Mouse (Mus musculus) midbrain, embryonic 10.5 days (tissue): ENCODE measurements around the gene Ntrk1. TPM values are rescaled to one million over a fixed set of nuclear protein-coding genes. Genes with fewer than 3 reads are reported as not detected.

Experiments used
- DNase-seq: peaks from one replicate; pipeline ENCODE4 v3.0.0-alpha.2; 2017; ENCODE audit warnings: low spot score
- H3K27ac ChIP-seq: fragments of 300-500 bp; sonication (generic); replicated peaks from 2 replicates; pipeline ENCODE4 v1.5.1; 2016; ENCODE audit warnings: mild to moderate bottlenecking
- H3K27me3 ChIP-seq: fragments of 300-500 bp; sonication (generic); 2 replicates; pipeline ENCODE4 v1.6.1; 2016; ENCODE audit warnings: low read depth, mild to moderate bottlenecking; ENCODE audit not compliant: poor library complexity, severe bottlenecking
- H3K36me3 ChIP-seq: fragments of 300-500 bp; sonication (generic); 2 replicates; pipeline ENCODE4 v1.6.1; 2016; ENCODE audit warnings: mild to moderate bottlenecking, moderate library complexity
- H3K4me1 ChIP-seq: fragments of 300-500 bp; sonication (generic); 2 replicates; pipeline ENCODE4 v1.6.1; 2016
- H3K4me3 ChIP-seq: fragments of 300-500 bp; sonication (generic); 2 replicates; pipeline ENCODE4 v1.5.1; 2016; ENCODE audit warnings: mild to moderate bottlenecking, moderate library complexity
- H3K9me3 ChIP-seq: fragments of 300-500 bp; sonication (generic); replicated peaks from 2 replicates; pipeline ENCODE4 v1.6.1; 2016; ENCODE audit warnings: mild to moderate bottlenecking
- WGBS: fragments of 180-500 bp; shearing (Covaris S2); methylation state at CpG from one replicate; pipeline ENCODE4 v1.1.7; 2016; 5-methylcytosine and 5-hydroxymethylcytosine counted together
- polyA plus RNA-seq: library from polyadenylated mRNA; unstranded; fragments of >200 nt; fragmentation: Nextera tagmentation; extraction: Ambion mirVana; gene quantifications from 2 replicates; pipeline ENCODE4 v1.2.1, GENCODE M21; 2016

Gene Ntrk1
- polyA plus RNA-seq, 1 experiment from 2014 or later = 4.9 TPM

GRCm38 (mm10) chr3:87779086-87779485 lies 15.9 kb downstream of the Ntrk1 start:
- 52% methylated on average over 2 of the region's 2 CpGs for WGBS
- peaks cover 58% of the 10 kb centered on the region for H3K27me3 ChIP-seq
- peak overlapping the region; percentile 49 for H3K27ac ChIP-seq

GRCm38 (mm10) chr3:87778283-87778682 lies 16.7 kb downstream of the Ntrk1 start:
- DNase-seq = no peak
- Histone ChIP-seq H3K27ac (no peak overlapping the region; the same call in 1 of the 2 replicates), H3K4me1 (peaks cover 36% of the 10 kb centered on the region), H3K9me3 (no peaks in the 10 kb centered on the region), H3K27me3 (peaks cover 58% of the 10 kb centered on the region), H3K4me3 (no peak overlapping the region), H3K36me3 (no peaks in the 10 kb centered on the region)
- WGBS = 63% methylated on average over 23 of the region's 23 CpGs

More at GRCm38 (mm10) chr3:87779086-87779485, 15.9 kb downstream of the Ntrk1 start:
- no peak overlapping the region for H3K4me3 ChIP-seq
- H3K4me1 ChIP-seq = peaks cover 41% of the 10 kb centered on the region
- no peaks in the 10 kb centered on the region for H3K36me3 ChIP-seq
- no peaks in the 10 kb centered on the region for H3K9me3 ChIP-seq
- no peak for DNase-seq

- H3K9me3 ChIP-seq = no peaks in the 10 kb centered on the region
- 52% methylated on average over 6 of the region's 6 CpGs for WGBS
- no peaks in the 10 kb centered on the region for H3K36me3 ChIP-seq
- H3K27me3 ChIP-seq = peaks cover 71% of the 10 kb centered on the region
- peaks cover 19% of the 10 kb centered on the region for H3K4me1 ChIP-seq
- H3K27ac ChIP-seq = no peak overlapping the region
- DNase-seq = no peak
- H3K4me3 ChIP-seq = no peak overlapping the region
Observed at GRCm38 (mm10) chr3:87771088-87771487, 23.9 kb downstream of the Ntrk1 start.

- Histone ChIP-seq H3K4me1 (peaks cover 17% of the 10 kb centered on the region), H3K27ac (no peak overlapping the region), H3K4me3 (no peak overlapping the region), H3K27me3 (peaks cover 71% of the 10 kb centered on the region), H3K36me3 (no peaks in the 10 kb centered on the region), H3K9me3 (no peaks in the 10 kb centered on the region)
- WGBS = 1% methylated on average over 4 of the region's 4 CpGs
- peak; percentile 48 for DNase-seq
Observed at GRCm38 (mm10) chr3:87770280-87770679, 24.7 kb downstream of the Ntrk1 start.

GRCm38 (mm10) chr3:87769506-87769905 lies 25.5 kb downstream of the Ntrk1 start:
- no peak for DNase-seq
- WGBS = 83% methylated on average over 8 of the region's 8 CpGs
- no peak overlapping the region for H3K27ac ChIP-seq

GRCm38 (mm10) chr3:87768844-87769243 lies 26.1 kb downstream of the Ntrk1 start:
- peak overlapping the region; percentile 50 for H3K4me3 ChIP-seq
- H3K27ac ChIP-seq = peak overlapping the region; percentile 52; the same call in 1 of the 2 replicates
- peak; percentile 81 for DNase-seq
- WGBS = 4% methylated on average over 37 of the region's 37 CpGs
- H3K9me3 ChIP-seq = no peaks in the 10 kb centered on the region
- H3K36me3 ChIP-seq = no peaks in the 10 kb centered on the region
- H3K27me3 ChIP-seq = peaks cover 83% of the 10 kb centered on the region
- peaks cover 32% of the 10 kb centered on the region for H3K4me1 ChIP-seq

More at GRCm38 (mm10) chr3:87769506-87769905, 25.5 kb downstream of the Ntrk1 start:
- Histone ChIP-seq H3K4me3 (no peak overlapping the region), H3K9me3 (no peaks in the 10 kb centered on the region), H3K4me1 (peaks cover 25% of the 10 kb centered on the region), H3K36me3 (no peaks in the 10 kb centered on the region), H3K27me3 (peaks cover 76% of the 10 kb centered on the region)

GRCm38 (mm10) chr3:87768431-87768830 lies 26.5 kb downstream of the Ntrk1 start:
- Histone ChIP-seq H3K9me3 (no peaks in the 10 kb centered on the region), H3K4me3 (peak overlapping the region; percentile 50), H3K36me3 (no peaks in the 10 kb centered on the region), H3K27ac (peak overlapping the region; percentile 52; the same call in 1 of the 2 replicates), H3K27me3 (peaks cover 85% of the 10 kb centered on the region), H3K4me1 (peaks cover 36% of the 10 kb centered on the region)
- no peak for DNase-seq
- WGBS = 55% methylated on average over 6 of the region's 6 CpGs

GRCm38 (mm10) chr3:87767764-87768163 lies 27.2 kb downstream of the Ntrk1 start:
- H3K36me3 ChIP-seq = no peaks in the 10 kb centered on the region
- H3K27ac ChIP-seq = no peak overlapping the region
- H3K4me1 ChIP-seq = peaks cover 38% of the 10 kb centered on the region
- 61% methylated on average over 8 of the region's 8 CpGs for WGBS
- DNase-seq = no peak
- peaks cover 92% of the 10 kb centered on the region for H3K27me3 ChIP-seq
- peak overlapping the region; percentile 50; the same call in 1 of the 2 replicates for H3K4me3 ChIP-seq
- H3K9me3 ChIP-seq = no peaks in the 10 kb centered on the region

- Histone ChIP-seq H3K27ac (no peak overlapping the region), H3K4me1 (peaks cover 40% of the 10 kb centered on the region), H3K9me3 (no peaks in the 10 kb centered on the region), H3K4me3 (no peak overlapping the region), H3K27me3 (peaks cover 87% of the 10 kb centered on the region), H3K36me3 (no peaks in the 10 kb centered on the region)
- DNase-seq = no peak
- 76% methylated on average over 3 of the region's 3 CpGs for WGBS
Observed at GRCm38 (mm10) chr3:87766284-87766667, 28.7 kb downstream of the Ntrk1 start.

- Histone ChIP-seq H3K36me3 (no peaks in the 10 kb centered on the region), H3K27me3 (peaks cover 83% of the 10 kb centered on the region), H3K4me1 (peaks cover 42% of the 10 kb centered on the region), H3K4me3 (no peak overlapping the region), H3K27ac (0 out of 2 replicates have a peak overlapping the region, but pooled peaks have one; percentile 18), H3K9me3 (no peaks in the 10 kb centered on the region)
- WGBS = 79% methylated on average over 5 of the region's 5 CpGs
- DNase-seq = no peak
Observed at GRCm38 (mm10) chr3:87765631-87766283, 29.2 kb downstream of the Ntrk1 start.

GRCm38 (mm10) chr3:87765091-87765490 lies 29.9 kb downstream of the Ntrk1 start:
- Histone ChIP-seq H3K4me1 (peaks cover 42% of the 10 kb centered on the region), H3K9me3 (no peaks in the 10 kb centered on the region), H3K4me3 (no peak overlapping the region), H3K27ac (no peak overlapping the region), H3K36me3 (no peaks in the 10 kb centered on the region), H3K27me3 (peaks cover 80% of the 10 kb centered on the region)
- peak; percentile 49 for DNase-seq
- WGBS = 16% methylated on average over 10 of the region's 10 CpGs

GRCm38 (mm10) chr3:87764506-87764905 lies 30.5 kb downstream of the Ntrk1 start:
- H3K4me3 ChIP-seq = no peak overlapping the region

GRCm38 (mm10) chr3:87763683-87764289 lies 31.2 kb downstream of the Ntrk1 start:
- no peaks in the 10 kb centered on the region for H3K36me3 ChIP-seq
- H3K4me1 ChIP-seq = peaks cover 45% of the 10 kb centered on the region
- H3K9me3 ChIP-seq = no peaks in the 10 kb centered on the region
- H3K4me3 ChIP-seq = peak overlapping the region; percentile 18
- peaks cover 70% of the 10 kb centered on the region for H3K27me3 ChIP-seq
- peak; percentile 38 for DNase-seq
- 30% methylated on average over 15 of the region's 15 CpGs for WGBS
- peak overlapping the region; percentile 19; the same call in 1 of the 2 replicates for H3K27ac ChIP-seq

More at GRCm38 (mm10) chr3:87764506-87764905, 30.5 kb downstream of the Ntrk1 start:
- DNase-seq = no peak
- WGBS = 40% methylated on average over 10 of the region's 10 CpGs
- Histone ChIP-seq H3K36me3 (no peaks in the 10 kb centered on the region), H3K9me3 (no peaks in the 10 kb centered on the region), H3K4me1 (peaks cover 42% of the 10 kb centered on the region), H3K27ac (peak overlapping the region; percentile 19; the same call in 1 of the 2 replicates), H3K27me3 (peaks cover 74% of the 10 kb centered on the region)
